Mouse (Mus musculus) embryonic facial prominence, embryonic 13.5 days (tissue): ENCODE measurements around the gene Actl6a. TPM values are rescaled to one million over a fixed set of nuclear protein-coding genes. Genes with fewer than 3 reads are reported as not detected.
A peak's percentile ranks its signal among the peaks of the same experiment; 100 is the strongest.
"Not testable (repeated sequence)": the region's sequence is repeated elsewhere in the genome, so short reads cannot be mapped to it uniquely, and the experiment has no call there.

Source experiments
- ATAC-seq: fragments of 200-750 bp; cut with Nextera tagmentation; 2 replicates; pipeline ENCODE4 v1.8.0; 2017; ENCODE audit warnings: low read depth; ENCODE audit not compliant: insufficient number of reproducible peaks, insufficient read depth, low FRiP score, low TSS enrichment
- H3K27ac ChIP-seq: fragments of 300-500 bp; sonication (generic); 2 replicates; pipeline ENCODE4 v1.5.1; 2015; ENCODE audit warnings: moderate library complexity, mild to moderate bottlenecking, inconsistent platforms
- H3K27me3 ChIP-seq: fragments of 300-500 bp; sonication (generic); 2 replicates; pipeline ENCODE4 v1.6.1; 2015; ENCODE audit warnings: mild to moderate bottlenecking, inconsistent platforms
- H3K36me3 ChIP-seq: fragments of 300-500 bp; sonication (generic); 2 replicates; pipeline ENCODE4 v1.6.1; 2015; ENCODE audit warnings: mild to moderate bottlenecking, inconsistent platforms
- H3K4me1 ChIP-seq: fragments of 300-500 bp; sonication (generic); 2 replicates; pipeline ENCODE4 v1.6.1; 2015; ENCODE audit warnings: inconsistent platforms
- H3K4me2 ChIP-seq: fragments of 300-500 bp; sonication (generic); 2 replicates; pipeline ENCODE4 v1.6.1; 2015; ENCODE audit warnings: moderate library complexity, mild to moderate bottlenecking, inconsistent platforms
- H3K4me3 ChIP-seq: fragments of 300-500 bp; sonication (generic); 2 replicates; pipeline ENCODE4 v1.5.1; 2015; ENCODE audit warnings: mild to moderate bottlenecking, inconsistent platforms
- H3K9ac ChIP-seq: fragments of 300-500 bp; sonication (generic); 2 replicates; pipeline ENCODE4 v1.6.1; 2015; ENCODE audit warnings: mild to moderate bottlenecking, inconsistent platforms
- H3K9me3 ChIP-seq: fragments of 300-500 bp; sonication (generic); 2 replicates; pipeline ENCODE4 v1.6.1; 2016; ENCODE audit warnings: inconsistent platforms
- WGBS: fragments of 180-500 bp; shearing (Covaris S2); methylation state at CpG from one replicate; pipeline ENCODE4 v1.1.7; 2015; ENCODE audit warnings: mixed read lengths; 5-methylcytosine and 5-hydroxymethylcytosine counted together
- polyA plus RNA-seq: library from polyadenylated mRNA; unstranded; fragments of >200 nt; fragmentation: Nextera tagmentation; extraction: Ambion mirVana; gene quantifications from 2 replicates; pipeline ENCODE4 v1.2.1, GENCODE M21; 2015

Gene Actl6a
- polyA plus RNA-seq, 1 experiment from 2014 or later: 186 TPM

DNA sequence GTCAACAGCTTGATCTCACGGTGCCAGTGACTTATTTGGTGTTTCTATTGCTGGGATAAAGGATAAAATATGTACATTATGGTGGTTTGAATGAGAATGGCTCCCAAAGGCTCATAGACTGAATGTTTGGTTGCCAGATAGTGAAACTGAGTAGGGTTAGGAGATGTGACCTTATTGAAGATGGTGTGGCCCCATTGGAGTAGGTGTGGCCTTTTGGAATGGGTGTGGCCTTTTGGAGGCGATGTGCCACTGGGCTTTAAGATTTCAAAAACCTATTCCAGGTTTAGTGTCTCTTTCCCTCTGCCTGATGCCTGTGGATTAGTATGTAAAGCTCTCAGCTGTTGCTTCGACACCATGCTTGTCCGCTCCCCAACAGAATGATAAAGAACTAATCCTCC is 10.5 kb upstream of the Actl6a start:
- no peaks in the 10 kb centered on the region for H3K4me1 ChIP-seq
- 91% methylated on average over 4 of the region's 4 CpGs for WGBS

DNA sequence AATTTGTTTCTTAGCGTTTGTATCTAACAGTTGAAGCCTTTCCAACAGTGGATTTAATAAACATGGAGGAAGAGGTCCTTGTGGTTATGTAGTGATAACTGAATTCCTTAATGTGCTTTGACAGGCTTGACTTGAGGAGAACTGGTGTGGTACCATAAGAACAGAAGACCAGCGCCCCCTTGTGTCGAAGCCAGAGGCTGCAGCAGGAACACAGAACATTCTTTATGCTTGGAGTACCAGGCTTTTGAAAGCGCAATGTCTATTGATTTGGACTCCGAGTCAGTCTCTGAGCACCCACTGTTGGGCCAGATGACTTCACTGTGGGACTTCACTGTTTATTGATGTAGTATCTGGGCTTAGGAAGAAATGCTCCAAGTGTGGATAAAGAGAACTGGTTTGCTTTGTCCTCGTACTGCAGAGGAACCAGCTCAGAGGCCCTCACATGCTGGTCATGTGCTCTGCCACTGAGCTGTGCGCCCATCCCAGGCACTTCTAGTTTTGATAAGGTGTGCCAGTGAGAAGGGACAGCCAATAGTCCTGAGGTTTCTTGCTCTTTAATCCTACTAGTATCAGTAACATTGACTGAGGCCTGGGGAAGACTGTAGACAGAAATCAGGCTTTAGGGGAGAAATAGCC is 7.8 kb upstream of the Actl6a start:
- Histone ChIP-seq H3K4me1 (no peaks in the 10 kb centered on the region), H3K4me3 (no peak overlapping the region), H3K36me3 (no peaks in the 10 kb centered on the region), H3K27ac (no peak overlapping the region), H3K9me3 (no peaks in the 10 kb centered on the region), H3K4me2 (no peak overlapping the region), H3K27me3 (no peaks in the 10 kb centered on the region), H3K9ac (no peak overlapping the region)
- ATAC-seq: no peak
- WGBS: 38% methylated on average over 7 of the region's 7 CpGs

More for the DNA sequence above, 10.5 kb upstream of the Actl6a start:
- no peak overlapping the region for H3K4me3 ChIP-seq
- H3K4me2 ChIP-seq: no peak overlapping the region
- no peaks in the 10 kb centered on the region for H3K36me3 ChIP-seq
- H3K9ac ChIP-seq: no peak overlapping the region
- no peak overlapping the region for H3K27ac ChIP-seq
- no peaks in the 10 kb centered on the region for H3K27me3 ChIP-seq
- ATAC-seq: no peak
- no peaks in the 10 kb centered on the region for H3K9me3 ChIP-seq

DNA sequence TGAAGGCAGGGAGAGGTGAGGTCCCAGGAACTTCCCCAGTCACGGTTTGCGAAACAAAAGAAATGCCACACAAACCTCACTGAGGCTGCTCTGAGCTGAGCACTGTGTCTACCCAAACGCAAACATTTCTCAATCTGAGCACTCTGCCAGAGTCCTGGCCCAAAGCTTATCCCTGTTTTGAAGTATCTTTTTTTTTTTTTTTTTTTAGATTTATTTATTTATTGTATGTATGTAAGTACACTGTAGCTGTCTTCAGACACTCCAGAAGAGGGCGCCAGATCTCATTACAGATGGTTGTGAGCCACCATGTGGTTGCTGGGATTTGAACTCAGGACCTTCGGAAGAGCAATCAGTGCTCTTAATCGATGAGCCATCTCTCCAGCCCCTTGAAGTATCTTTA is 2.1 kb upstream of the Actl6a start:
- ATAC-seq, H3K4me2 ChIP-seq: not testable (repeated sequence)

DNA sequence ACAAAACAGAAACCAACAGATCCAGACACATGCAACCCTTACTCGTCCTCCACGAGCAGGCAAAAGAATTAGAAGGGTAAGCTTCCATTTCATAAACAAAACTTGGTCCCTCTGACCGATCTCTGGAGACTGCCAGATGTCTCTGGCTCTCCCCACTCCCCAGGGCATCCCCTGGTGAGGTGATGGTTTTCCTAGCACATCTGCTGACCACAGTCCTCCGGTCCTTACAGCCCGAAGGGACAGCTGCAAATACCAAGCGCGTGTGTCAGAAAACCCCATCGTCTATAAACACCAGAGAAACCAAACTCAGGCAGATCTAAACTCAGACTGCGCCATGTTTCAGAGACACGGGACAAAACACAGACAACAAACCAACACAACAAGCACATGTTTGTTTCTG is 1.5 kb upstream of the Actl6a start:
- H3K36me3 ChIP-seq, H3K4me3 ChIP-seq, ATAC-seq, H3K9ac ChIP-seq, H3K27me3 ChIP-seq, H3K4me2 ChIP-seq, H3K9me3 ChIP-seq, H3K4me1 ChIP-seq, H3K27ac ChIP-seq: not testable (repeated sequence)
- 85% methylated on average over 10 of the region's 10 CpGs for WGBS

More for the DNA sequence above, 2.1 kb upstream of the Actl6a start:
- not testable (repeated sequence) for H3K36me3 ChIP-seq, H3K9ac ChIP-seq, H3K27ac ChIP-seq, H3K27me3 ChIP-seq, H3K9me3 ChIP-seq, H3K4me1 ChIP-seq, H3K4me3 ChIP-seq
- WGBS: 91% methylated on average over 6 of the region's 6 CpGs

DNA sequence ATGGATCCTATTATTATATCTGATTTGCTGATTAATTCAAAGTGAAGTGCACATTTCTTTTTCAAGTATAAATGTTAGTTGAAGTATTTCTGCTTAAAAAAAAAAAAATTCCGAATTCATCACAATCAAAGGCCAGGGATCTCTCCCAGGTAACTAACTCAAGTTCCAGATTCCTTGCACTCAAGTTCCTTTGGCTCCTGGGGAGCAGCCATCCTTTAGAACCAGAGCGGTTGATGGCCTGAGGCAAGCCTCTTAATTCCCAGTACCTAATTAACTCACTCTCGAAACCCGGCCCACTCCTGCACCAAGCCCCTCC is 1.9 kb downstream of the Actl6a start:
- Histone ChIP-seq H3K4me2 (peak overlapping the region; percentile 77), H3K27ac (no peak overlapping the region), H3K4me1 (peaks cover 6% of the 10 kb centered on the region; the same call in 1 of the 2 replicates), H3K36me3 (peaks cover 14% of the 10 kb centered on the region), H3K9me3 (no peaks in the 10 kb centered on the region), H3K27me3 (no peaks in the 10 kb centered on the region), H3K9ac (no peak overlapping the region), H3K4me3 (peak overlapping the region; percentile 92)
- ATAC-seq: no peak
- 2% methylated on average over 4 of the region's 4 CpGs for WGBS

DNA sequence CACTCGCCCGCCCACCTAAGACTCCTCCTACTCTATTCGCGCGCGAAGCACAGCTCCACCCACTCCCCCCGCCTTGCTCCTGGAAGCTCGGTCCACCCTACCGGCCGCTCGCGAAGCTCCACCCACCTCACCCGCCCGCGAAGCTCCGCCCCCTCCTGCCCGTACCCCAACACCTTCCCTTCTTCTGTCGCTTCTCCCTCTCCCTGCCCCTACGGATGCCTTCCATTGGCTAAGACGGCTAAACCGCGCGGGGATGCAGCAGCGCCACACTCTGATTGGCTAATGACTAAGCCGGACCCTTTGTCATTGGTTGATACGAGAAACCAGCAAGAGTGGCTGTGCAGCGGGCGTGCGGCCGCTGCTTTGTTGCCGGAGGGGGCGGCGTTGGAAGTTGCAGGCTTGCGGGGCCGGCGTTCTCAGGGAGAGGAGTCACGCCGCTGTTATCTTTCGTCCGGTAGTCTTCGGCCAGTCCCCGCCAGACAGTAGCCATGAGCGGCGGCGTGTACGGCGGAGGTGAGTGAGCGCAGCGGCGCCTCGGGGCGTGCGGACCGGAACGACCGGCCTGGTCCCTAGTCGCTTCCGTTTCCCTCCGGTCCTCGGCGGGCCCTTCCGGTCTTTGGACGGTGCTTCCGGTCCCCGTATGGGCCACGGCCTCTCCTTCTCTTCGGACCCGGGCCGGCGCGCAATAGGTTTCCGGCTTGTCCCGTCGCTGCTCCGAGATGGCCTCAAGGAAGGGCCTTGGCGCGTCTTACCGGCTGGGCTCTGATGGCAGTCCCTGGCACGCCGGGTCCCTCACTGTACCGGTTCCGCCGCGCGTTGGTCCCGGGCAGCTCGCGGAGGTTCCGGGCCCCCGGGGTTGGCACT is 2.5 kb downstream of the Actl6a start:
- no peaks in the 10 kb centered on the region for H3K9me3 ChIP-seq
- peaks cover 6% of the 10 kb centered on the region; the same call in 1 of the 2 replicates for H3K4me1 ChIP-seq
- H3K27ac ChIP-seq: peak overlapping the region; percentile 91
- peak; percentile 100 for ATAC-seq
- H3K4me3 ChIP-seq: peak overlapping the region; percentile 92
- H3K4me2 ChIP-seq: peak overlapping the region; percentile 77
- H3K9ac ChIP-seq: peak overlapping the region; percentile 97
- H3K27me3 ChIP-seq: no peaks in the 10 kb centered on the region
- WGBS: under 1% methylated on average over 90 of the region's 90 CpGs
- peaks cover 20% of the 10 kb centered on the region for H3K36me3 ChIP-seq

DNA sequence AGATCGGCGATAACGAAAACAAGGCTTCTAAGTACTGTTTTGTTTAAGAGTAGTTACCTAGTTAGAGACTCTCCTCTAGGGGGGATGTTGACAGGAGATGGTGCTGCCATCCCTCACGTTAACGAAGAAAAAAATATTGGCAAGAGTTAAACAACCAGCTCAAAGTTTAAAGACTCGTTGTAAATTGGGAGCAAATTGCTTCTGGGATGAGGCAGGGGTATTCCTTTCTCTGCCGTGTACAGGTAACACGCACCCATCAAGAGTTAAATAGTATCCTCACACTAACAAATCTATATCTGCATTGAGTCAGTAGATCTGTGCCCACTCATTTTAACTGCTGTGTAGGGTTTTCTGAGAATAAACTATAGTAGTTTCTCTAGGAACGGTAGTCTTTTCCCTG is 3.3 kb downstream of the Actl6a start:
- H3K9ac ChIP-seq: peak overlapping the region; percentile 97
- H3K4me2 ChIP-seq: peak overlapping the region; percentile 77
- ATAC-seq: no peak
- peak overlapping the region; percentile 92 for H3K4me3 ChIP-seq
- peak overlapping the region; percentile 91 for H3K27ac ChIP-seq
- WGBS: 6% methylated on average over 9 of the region's 9 CpGs
- peaks cover 6% of the 10 kb centered on the region; the same call in 1 of the 2 replicates for H3K4me1 ChIP-seq
- no peaks in the 10 kb centered on the region for H3K27me3 ChIP-seq
- H3K36me3 ChIP-seq: peaks cover 28% of the 10 kb centered on the region
- H3K9me3 ChIP-seq: no peaks in the 10 kb centered on the region

DNA sequence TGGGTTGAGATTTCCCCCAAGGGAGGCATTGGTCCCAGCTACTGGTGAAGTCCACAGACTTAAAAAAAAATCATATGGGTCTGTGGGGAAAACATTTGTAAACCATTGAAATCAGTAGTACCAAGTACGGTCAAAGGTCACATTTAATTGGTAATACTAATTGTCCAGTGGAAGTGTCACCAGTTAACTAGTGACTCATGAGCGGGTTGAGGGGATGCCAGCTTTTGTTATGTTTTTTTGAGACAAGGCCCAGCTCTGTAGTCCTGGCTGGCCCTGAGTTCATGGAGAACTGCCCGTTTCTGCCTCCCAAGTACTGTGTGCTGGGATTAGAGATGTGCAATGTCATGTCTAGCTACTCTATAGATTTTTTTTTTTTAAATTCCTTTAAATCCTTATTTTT is 7.6 kb downstream of the Actl6a start:
- H3K36me3 ChIP-seq: peaks cover 69% of the 10 kb centered on the region
- no peak for ATAC-seq

DNA sequence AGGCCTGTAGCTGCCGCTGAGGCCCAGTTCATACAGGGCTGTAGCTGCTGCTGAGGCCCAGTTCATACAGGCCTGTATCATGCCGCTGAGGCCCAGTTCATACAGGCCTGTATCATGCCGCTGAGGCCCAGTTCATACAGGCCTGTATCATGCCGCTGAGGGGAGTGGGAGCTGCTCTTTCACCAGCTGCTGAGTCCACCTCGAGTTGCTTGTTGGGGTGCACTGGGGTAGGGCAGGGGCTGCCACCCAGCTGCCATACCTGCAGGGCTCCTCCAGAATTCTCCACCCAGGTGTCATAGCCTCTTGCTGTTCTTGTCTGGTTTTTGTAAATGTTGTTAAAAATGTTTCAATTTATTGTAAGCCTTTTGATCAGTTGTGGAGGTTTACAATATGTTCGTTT is 11.3 kb downstream of the Actl6a start:
- not testable (repeated sequence) for H3K9me3 ChIP-seq, H3K4me2 ChIP-seq, H3K27me3 ChIP-seq, H3K4me1 ChIP-seq, H3K4me3 ChIP-seq, ATAC-seq, H3K27ac ChIP-seq, H3K9ac ChIP-seq
- 88% methylated on average over 6 of the region's 6 CpGs for WGBS
- peaks cover 95% of the 10 kb centered on the region for H3K36me3 ChIP-seq

More for the DNA sequence above, 7.6 kb downstream of the Actl6a start:
- H3K27me3 ChIP-seq: no peaks in the 10 kb centered on the region
- WGBS: 87% methylated on average over 3 of the region's 3 CpGs
- H3K27ac ChIP-seq: no peak overlapping the region
- H3K4me1 ChIP-seq: peaks cover 6% of the 10 kb centered on the region; the same call in 1 of the 2 replicates
- no peak overlapping the region for H3K9ac ChIP-seq
- no peaks in the 10 kb centered on the region for H3K9me3 ChIP-seq
- no peak overlapping the region for H3K4me2 ChIP-seq
- H3K4me3 ChIP-seq: no peak overlapping the region

DNA sequence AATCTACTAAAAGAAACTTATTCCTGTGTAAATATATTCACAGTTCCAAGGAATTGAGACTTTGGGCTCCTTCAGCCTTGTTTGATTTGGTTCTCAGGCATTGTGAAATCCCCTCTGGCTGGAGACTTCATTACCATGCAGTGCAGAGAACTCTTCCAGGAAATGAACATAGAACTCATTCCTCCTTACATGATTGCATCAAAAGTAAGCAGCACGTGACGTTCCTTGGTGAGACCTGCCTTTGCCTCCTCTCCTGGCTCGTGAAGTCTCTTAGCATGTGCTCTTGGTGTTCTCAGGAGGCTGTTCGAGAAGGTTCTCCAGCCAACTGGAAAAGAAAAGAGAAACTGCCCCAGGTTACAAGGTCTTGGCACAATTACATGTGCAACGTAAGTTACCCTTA is 12.2 kb downstream of the Actl6a start:
- H3K36me3 ChIP-seq: peaks cover 95% of the 10 kb centered on the region
- no peak overlapping the region for H3K27ac ChIP-seq
- WGBS: 94% methylated on average over 5 of the region's 5 CpGs

DNA sequence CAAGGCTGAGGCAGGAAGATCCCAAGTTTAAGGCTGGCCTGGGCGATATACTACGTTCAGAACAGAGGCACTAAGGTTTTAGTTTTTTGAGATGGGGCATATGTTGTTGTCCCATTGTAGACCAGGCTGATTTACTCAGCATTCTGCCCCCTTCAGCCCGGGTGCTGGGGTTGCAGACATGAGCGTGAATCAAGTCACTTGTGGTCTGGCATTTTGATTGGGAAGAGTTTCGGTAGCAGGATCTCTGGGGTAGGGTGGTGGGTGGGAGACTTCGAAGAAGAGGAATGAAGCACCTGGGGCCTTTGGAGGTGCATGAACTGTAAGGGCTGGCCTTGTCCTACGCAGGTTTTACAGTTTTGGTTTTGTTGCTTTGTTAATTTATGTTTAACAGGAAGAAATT is 18.1 kb downstream of the Actl6a start:
- Histone ChIP-seq H3K36me3 (peaks cover 92% of the 10 kb centered on the region), H3K27ac (no peak overlapping the region), H3K9me3 (no peaks in the 10 kb centered on the region), H3K4me3 (no peak overlapping the region), H3K4me2 (no peak overlapping the region), H3K27me3 (no peaks in the 10 kb centered on the region), H3K4me1 (no peaks in the 10 kb centered on the region), H3K9ac (no peak overlapping the region)
- 93% methylated on average over 7 of the region's 7 CpGs for WGBS
- no peak for ATAC-seq

More for the DNA sequence above, 12.2 kb downstream of the Actl6a start:
- Histone ChIP-seq H3K4me2 (no peak overlapping the region), H3K9ac (no peak overlapping the region), H3K4me3 (no peak overlapping the region), H3K9me3 (no peaks in the 10 kb centered on the region), H3K27me3 (no peaks in the 10 kb centered on the region), H3K4me1 (no peaks in the 10 kb centered on the region)
- ATAC-seq: no peak

DNA sequence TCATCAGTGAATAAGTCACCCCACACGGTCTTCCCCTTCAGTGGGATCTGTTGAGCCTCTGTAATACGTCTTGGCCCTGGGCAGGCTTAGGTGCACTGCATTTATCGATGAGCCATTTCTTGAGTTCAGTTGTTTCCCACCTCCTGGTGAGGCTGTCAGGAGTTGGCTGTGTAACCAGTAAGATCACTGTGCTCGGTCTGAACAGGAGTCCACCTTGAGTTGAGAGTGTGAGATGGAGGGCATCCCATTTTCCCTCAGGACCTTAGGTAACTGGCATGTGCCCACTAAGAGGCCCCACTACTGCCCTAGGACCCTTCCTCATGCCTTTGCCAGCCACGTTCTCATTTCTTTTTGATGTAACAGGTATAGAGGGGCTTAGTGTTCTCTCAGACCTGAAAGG is 19.9 kb downstream of the Actl6a start:
- WGBS: 84% methylated on average over 5 of the region's 5 CpGs
- Histone ChIP-seq H3K4me1 (no peaks in the 10 kb centered on the region), H3K27me3 (no peaks in the 10 kb centered on the region), H3K36me3 (peaks cover 92% of the 10 kb centered on the region), H3K4me2 (no peak overlapping the region), H3K27ac (no peak overlapping the region), H3K4me3 (no peak overlapping the region), H3K9ac (no peak overlapping the region), H3K9me3 (no peaks in the 10 kb centered on the region)
- ATAC-seq: no peak
